Mouse (Mus musculus) liver, adult (tissue): ENCODE data around the gene Mslnl.

Experiments
- GATA4 ChIP-seq: IDR thresholded peaks from 2 replicates; pipeline ENCODE4 v1.6.1; 2014; ENCODE audit warnings: mild to moderate bottlenecking, low read length; ENCODE audit not compliant: insufficient replicate concordance

Mslnl gene

GRCm38 (mm10) chr17:25735745-25736144, at the start of gene Mslnl:
TSS of gene Mslnl (plus strand) at chr17:25736042.
- no peak for TF ChIP-seq GATA4

- TF ChIP-seq GATA4, result no peak
These were observed 49.5 kb upstream of the Mslnl start for GRCm38 (mm10) chr17:25686323-25686722.

GRCm38 (mm10) chr17:25688922-25689321, 46.9 kb upstream of the Mslnl start:
- TF ChIP-seq GATA4, result no peak

GRCm38 (mm10) chr17:25696263-25696662, 39.6 kb upstream of the Mslnl start:
- no peak for TF ChIP-seq GATA4

- no peak for TF ChIP-seq GATA4
These were observed 37.4 kb upstream of the Mslnl start for GRCm38 (mm10) chr17:25698446-25698845.

- TF ChIP-seq GATA4, result no peak
These were observed 34.9 kb upstream of the Mslnl start for GRCm38 (mm10) chr17:25700863-25701496.

GRCm38 (mm10) chr17:25709994-25710393, 25.8 kb upstream of the Mslnl start:
- TF ChIP-seq GATA4, result no peak

GRCm38 (mm10) chr17:25711136-25711535, 24.7 kb upstream of the Mslnl start:
- TF ChIP-seq GATA4, result no peak

- no peak for TF ChIP-seq GATA4
These were observed 20.2 kb upstream of the Mslnl start for GRCm38 (mm10) chr17:25715627-25716026.

GRCm38 (mm10) chr17:25716130-25716529, 19.7 kb upstream of the Mslnl start:
- TF ChIP-seq GATA4, result no peak

GRCm38 (mm10) chr17:25716711-25717637, 18.9 kb upstream of the Mslnl start, which contains the start of gene Gng13:
TSS of gene Gng13 (plus strand) at chr17:25717171.
- TF ChIP-seq GATA4, result no peak

GRCm38 (mm10) chr17:25717691-25718090, 18.2 kb upstream of the Mslnl start:
- no peak for TF ChIP-seq GATA4

- no peak for TF ChIP-seq GATA4
These were observed 14.4 kb upstream of the Mslnl start for GRCm38 (mm10) chr17:25721476-25721875.

GRCm38 (mm10) chr17:25723470-25723869, 12.4 kb upstream of the Mslnl start:
- TF ChIP-seq GATA4, result no peak

GRCm38 (mm10) chr17:25723919-25724318, 11.9 kb upstream of the Mslnl start:
- no peak for TF ChIP-seq GATA4

- TF ChIP-seq GATA4, result no peak
These were observed 10.6 kb upstream of the Mslnl start for GRCm38 (mm10) chr17:25725264-25725663.
